Mouse (Mus musculus) WW6 (cell line): Measurements from ENCODE around the gene Pdzd2.

Experiments used
- DNase-seq: peaks from one replicate; pipeline ENCODE4 v3.0.0-alpha.2; 2013; ENCODE audit warnings: low read depth, low spot score

Gene Pdzd2

GRCm38 (mm10) chr15:12577715-12578114 is 162.0 kb downstream of the Pdzd2 start:
- DNase-seq: no peak

GRCm38 (mm10) chr15:12577054-12577696 is 162.5 kb downstream of the Pdzd2 start:
- DNase-seq: no peak

- no peak for DNase-seq
Observed at GRCm38 (mm10) chr15:12573621-12574020, 166.1 kb downstream of the Pdzd2 start.

GRCm38 (mm10) chr15:12571168-12571567 is 168.6 kb downstream of the Pdzd2 start:
- no peak for DNase-seq

GRCm38 (mm10) chr15:12566637-12567440 is 172.9 kb downstream of the Pdzd2 start:
- DNase-seq: no peak

- DNase-seq: no peak
Observed at GRCm38 (mm10) chr15:12565281-12565680, 174.4 kb downstream of the Pdzd2 start.

- no peak for DNase-seq
Observed at GRCm38 (mm10) chr15:12560505-12560904, 179.2 kb downstream of the Pdzd2 start.

- no peak for DNase-seq
Observed at GRCm38 (mm10) chr15:12557663-12558436, 181.9 kb downstream of the Pdzd2 start.

- no peak for DNase-seq
Observed at GRCm38 (mm10) chr15:12553211-12553610, 186.5 kb downstream of the Pdzd2 start.

GRCm38 (mm10) chr15:12550919-12551318 is 188.8 kb downstream of the Pdzd2 start:
- DNase-seq: no peak

- no peak for DNase-seq
Observed at GRCm38 (mm10) chr15:12550376-12550775, 189.3 kb downstream of the Pdzd2 start.

GRCm38 (mm10) chr15:12549919-12550305 is 189.8 kb downstream of the Pdzd2 start:
- no peak for DNase-seq

GRCm38 (mm10) chr15:12549271-12549918 is 190.3 kb downstream of the Pdzd2 start:
- DNase-seq: no peak

GRCm38 (mm10) chr15:12548696-12549095 is 191.0 kb downstream of the Pdzd2 start:
- DNase-seq: no peak

- DNase-seq: no peak
Observed at GRCm38 (mm10) chr15:12547640-12548405, 191.9 kb downstream of the Pdzd2 start.

- no peak for DNase-seq
Observed at GRCm38 (mm10) chr15:12546781-12547180, 192.9 kb downstream of the Pdzd2 start.

GRCm38 (mm10) chr15:12545671-12546070 is 194.1 kb downstream of the Pdzd2 start:
- DNase-seq: no peak

GRCm38 (mm10) chr15:12545220-12545619 is 194.5 kb downstream of the Pdzd2 start:
- DNase-seq: no peak

GRCm38 (mm10) chr15:12543686-12544325 is 195.9 kb downstream of the Pdzd2 start:
- no peak for DNase-seq

GRCm38 (mm10) chr15:12542316-12542715 is 197.4 kb downstream of the Pdzd2 start:
- DNase-seq: no peak
